Mouse (Mus musculus): ENCODE measurements around the gene Krtap5-2. TPM values are rescaled to one million over a fixed set of nuclear protein-coding genes. Genes with fewer than 3 reads are reported as not detected.
"Not testable (repeated sequence)": the region's sequence is repeated elsewhere in the genome, so short reads cannot be mapped to it uniquely, and the experiment has no call there.

Gene Krtap5-2
- not detected in 2 replicates for polyA plus RNA-seq (2015; fragmentation: Nextera tagmentation; extraction: Ambion mirVana)

DNA sequence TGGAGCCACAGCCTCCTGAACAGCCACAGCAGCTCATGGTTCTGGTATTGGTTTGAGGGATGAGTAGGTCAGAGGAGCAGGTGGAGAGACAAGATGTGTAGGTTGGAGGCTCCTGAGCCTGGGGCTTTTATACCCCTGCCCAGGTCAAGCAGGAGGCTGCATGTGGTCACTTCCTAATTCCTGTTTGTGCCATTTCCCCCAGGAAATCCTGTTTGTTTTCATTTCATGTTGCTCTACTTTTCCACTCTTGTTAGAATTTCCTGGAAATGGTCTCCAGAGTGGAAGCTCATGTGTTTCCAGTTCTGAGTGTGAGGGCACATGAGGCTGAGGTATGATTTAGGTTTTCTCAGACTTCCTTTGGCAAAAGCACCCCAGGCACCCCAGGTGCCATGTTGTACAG lies at the start of gene Krtap5-2:
TSS of gene Krtap5-2 (minus strand) at position 101 of the 400 bp plus-strand sequence.
- not testable (repeated sequence) for H3K9me3 ChIP-seq (replicated peaks); H3K27ac ChIP-seq (replicated peaks); H3K27me3 ChIP-seq (replicated peaks); ATAC-seq (ENCODE audit: low FRiP score); H3K4me1 ChIP-seq; H3K4me2 ChIP-seq; H3K4me3 ChIP-seq (replicated peaks); H3K9ac ChIP-seq (replicated peaks); H3K36me3 ChIP-seq

DNA sequence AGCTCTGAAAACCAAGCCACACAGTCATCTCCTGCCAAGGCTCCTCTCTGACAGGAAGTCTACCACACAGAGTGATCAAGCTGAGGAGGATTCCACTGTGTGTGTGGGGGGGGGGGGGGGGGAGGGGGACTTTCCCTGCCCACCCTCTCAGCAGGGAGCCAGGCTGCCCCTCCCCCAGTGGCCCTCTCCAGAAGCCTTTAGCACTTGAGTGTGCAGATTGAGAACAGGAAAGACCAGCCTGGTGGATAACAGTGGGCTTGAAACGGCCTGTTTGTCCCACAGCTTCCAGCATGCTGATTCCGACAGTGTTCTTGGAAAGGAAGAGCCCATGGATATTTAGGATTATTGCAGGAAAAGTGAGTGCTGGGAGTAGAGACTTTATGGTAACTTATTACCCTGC lies 48.7 kb upstream of the Krtap5-2 start:
- H3K4me3 ChIP-seq (replicated peaks), result no peak overlapping the region
- 58% methylated on average over 2 of the region's 2 CpGs for WGBS
- ATAC-seq (ENCODE audit: low FRiP score), result no peak

DNA sequence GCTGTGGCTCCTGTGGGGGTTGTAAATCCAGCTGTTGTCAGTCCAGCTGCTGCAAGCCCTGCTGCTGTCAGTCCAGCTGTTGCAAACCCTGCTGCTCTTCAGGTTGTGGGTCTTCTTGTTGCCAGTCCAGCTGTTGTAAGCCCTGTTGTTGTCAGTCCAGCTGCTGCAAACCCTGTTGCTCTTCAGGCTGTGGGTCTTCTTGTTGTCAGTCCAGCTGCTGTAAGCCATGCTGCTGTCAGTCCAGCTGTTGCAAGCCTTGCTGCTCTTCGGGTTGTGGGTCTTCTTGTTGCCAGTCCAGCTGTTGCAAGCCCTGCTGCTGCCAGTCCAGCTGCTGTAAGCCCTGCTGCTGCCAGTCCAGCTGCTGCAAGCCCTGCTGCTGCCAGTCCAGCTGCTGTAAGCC lies 36.3 kb upstream of the Krtap5-2 start:
- not testable (repeated sequence) for H3K9ac ChIP-seq (replicated peaks); H3K27ac ChIP-seq (replicated peaks); H3K4me1 ChIP-seq; H3K27me3 ChIP-seq (replicated peaks); ATAC-seq (ENCODE audit: low FRiP score); H3K9me3 ChIP-seq (replicated peaks); H3K36me3 ChIP-seq; H3K4me2 ChIP-seq; H3K4me3 ChIP-seq (replicated peaks)
- 57% methylated on average over 1 of the region's 1 CpGs for WGBS

More for the DNA sequence above, 48.7 kb upstream of the Krtap5-2 start:
- Histone ChIP-seq H3K4me1 (no peaks in the 10 kb centered on the region), H3K9ac (replicated peaks) (no peak overlapping the region), H3K36me3 (no peaks in the 10 kb centered on the region), H3K9me3 (replicated peaks) (no peaks in the 10 kb centered on the region), H3K4me2 (no peak overlapping the region), H3K27me3 (replicated peaks) (no peaks in the 10 kb centered on the region), H3K27ac (replicated peaks) (no peak overlapping the region)

DNA sequence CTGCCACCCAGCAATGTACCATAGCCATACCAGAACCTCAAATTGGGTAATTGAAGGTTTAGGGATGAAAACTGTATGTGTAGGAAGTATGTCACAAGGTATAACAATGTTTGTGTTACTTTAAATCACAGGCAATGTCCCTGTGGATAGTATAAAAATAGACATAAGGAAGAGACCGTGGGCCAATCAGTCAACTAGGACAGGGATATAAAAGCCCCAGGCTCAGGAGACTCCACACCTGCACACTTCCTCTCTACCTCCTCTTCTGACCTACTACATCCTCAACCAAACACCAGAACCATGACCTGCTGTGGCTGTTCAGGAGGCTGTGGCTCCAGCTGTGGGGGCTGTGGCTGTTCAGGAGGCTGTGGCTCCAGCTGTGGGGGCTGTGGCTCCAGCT lies 35.8 kb upstream of the Krtap5-2 start, which contains the start of gene Gm7579:
TSS of gene Gm7579 (plus strand) at position 301 of the 400 bp plus-strand sequence.
- H3K4me3 ChIP-seq (replicated peaks), result no peak within 1 kb of the TSS
- no peak within 1 kb of the TSS for H3K4me2 ChIP-seq
- no peak within 1 kb of the TSS for H3K9ac ChIP-seq (replicated peaks)
- H3K27me3 ChIP-seq (replicated peaks), result no peaks in the 10 kb centered on the region
- no peaks in the 10 kb centered on the region for H3K36me3 ChIP-seq
- H3K4me1 ChIP-seq, result no peaks in the 10 kb centered on the region
- no peak for ATAC-seq (ENCODE audit: low FRiP score)
- no peak within 1 kb of the TSS for H3K27ac ChIP-seq (replicated peaks)
- 64% methylated on average over 1 of the region's 1 CpGs for WGBS
- H3K9me3 ChIP-seq (replicated peaks), result no peaks in the 10 kb centered on the region

DNA sequence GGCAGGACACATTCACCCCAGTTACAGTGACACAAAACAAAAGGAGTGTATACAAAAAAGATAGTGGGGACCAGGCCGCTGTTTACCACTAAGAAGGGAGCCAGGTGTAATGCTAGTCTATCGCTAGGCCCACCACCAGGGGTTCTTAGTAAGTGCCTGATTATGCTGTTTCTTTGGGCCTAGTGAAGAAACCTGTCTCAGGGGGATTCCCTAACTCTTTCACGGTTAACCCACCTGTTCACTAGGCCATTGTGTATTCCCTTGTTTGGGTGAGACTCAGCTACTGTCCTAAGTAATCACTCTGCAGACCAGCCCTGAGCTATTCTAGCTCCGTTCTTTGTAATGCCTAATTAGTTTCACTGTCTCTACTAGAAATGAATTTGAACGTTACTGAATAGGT lies 31.1 kb upstream of the Krtap5-2 start:
- ATAC-seq (ENCODE audit: low FRiP score); H3K36me3 ChIP-seq; H3K4me3 ChIP-seq (replicated peaks); H3K27ac ChIP-seq (replicated peaks); H3K4me2 ChIP-seq; H3K9me3 ChIP-seq (replicated peaks); H3K27me3 ChIP-seq (replicated peaks); H3K4me1 ChIP-seq; H3K9ac ChIP-seq (replicated peaks): not testable (repeated sequence)
- 78% methylated on average over 5 of the region's 5 CpGs for WGBS

DNA sequence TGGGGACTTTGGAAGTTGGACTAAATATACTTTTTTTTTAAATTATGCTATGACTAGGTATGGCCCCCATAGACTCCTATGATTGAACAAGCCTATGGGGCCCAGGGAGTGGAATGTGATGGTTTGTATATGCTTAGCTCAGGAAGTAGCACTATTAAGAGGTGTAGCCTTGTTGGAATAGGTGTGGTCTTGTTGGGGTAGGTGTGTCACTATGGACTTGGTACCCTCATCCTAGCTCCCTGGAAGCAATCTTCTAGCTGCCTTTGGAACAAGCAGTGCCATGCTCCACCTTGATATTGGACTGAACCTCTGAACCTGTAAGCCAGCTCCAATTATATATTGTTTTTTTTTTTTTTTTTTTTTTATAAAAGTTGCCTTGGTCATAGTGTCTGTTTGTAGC lies 29.7 kb upstream of the Krtap5-2 start:
- H3K4me2 ChIP-seq, result no peak overlapping the region
- no peak overlapping the region for H3K4me3 ChIP-seq (replicated peaks)
- H3K27ac ChIP-seq (replicated peaks), result no peak overlapping the region
- no peaks in the 10 kb centered on the region for H3K4me1 ChIP-seq
- H3K9ac ChIP-seq (replicated peaks), result no peak overlapping the region
- H3K27me3 ChIP-seq (replicated peaks), result no peaks in the 10 kb centered on the region
- H3K9me3 ChIP-seq (replicated peaks), result no peaks in the 10 kb centered on the region
- ATAC-seq (ENCODE audit: low FRiP score), result no peak
- H3K36me3 ChIP-seq, result no peaks in the 10 kb centered on the region

DNA sequence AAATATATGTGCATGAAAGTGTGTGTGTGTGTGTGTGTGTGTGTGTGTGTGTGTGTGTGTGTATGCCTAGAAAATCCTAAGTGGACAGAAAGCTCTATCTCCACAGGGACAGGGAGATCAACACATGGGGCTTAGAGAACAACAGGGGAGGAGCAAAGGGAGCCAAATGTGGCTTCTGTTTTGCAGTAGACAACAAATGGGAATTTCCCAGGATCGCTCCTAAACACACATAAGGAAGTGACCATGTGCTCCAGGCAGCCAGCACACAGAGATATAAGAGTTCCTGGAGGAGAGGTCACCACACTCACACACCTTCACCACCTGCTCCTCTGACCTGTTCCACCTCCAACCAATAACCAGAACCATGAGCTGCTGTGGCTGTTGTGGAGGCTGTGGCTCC lies 25.3 kb upstream of the Krtap5-2 start, which contains the start of gene Krtap5-3:
TSS of gene Krtap5-3 (plus strand) at position 301 of the 400 bp plus-strand sequence.
- H3K27me3 ChIP-seq (replicated peaks), result no peaks in the 10 kb centered on the region
- WGBS, result 80% methylated on average over 1 of the region's 1 CpGs
- no peak within 1 kb of the TSS for H3K4me3 ChIP-seq (replicated peaks)
- no peaks in the 10 kb centered on the region for H3K36me3 ChIP-seq
- no peak within 1 kb of the TSS for H3K9ac ChIP-seq (replicated peaks)
- no peak within 1 kb of the TSS for H3K4me2 ChIP-seq
- no peak within 1 kb of the TSS for H3K27ac ChIP-seq (replicated peaks)
- ATAC-seq (ENCODE audit: low FRiP score), result no peak
- no peaks in the 10 kb centered on the region for H3K9me3 ChIP-seq (replicated peaks)
- H3K4me1 ChIP-seq, result no peaks in the 10 kb centered on the region

DNA sequence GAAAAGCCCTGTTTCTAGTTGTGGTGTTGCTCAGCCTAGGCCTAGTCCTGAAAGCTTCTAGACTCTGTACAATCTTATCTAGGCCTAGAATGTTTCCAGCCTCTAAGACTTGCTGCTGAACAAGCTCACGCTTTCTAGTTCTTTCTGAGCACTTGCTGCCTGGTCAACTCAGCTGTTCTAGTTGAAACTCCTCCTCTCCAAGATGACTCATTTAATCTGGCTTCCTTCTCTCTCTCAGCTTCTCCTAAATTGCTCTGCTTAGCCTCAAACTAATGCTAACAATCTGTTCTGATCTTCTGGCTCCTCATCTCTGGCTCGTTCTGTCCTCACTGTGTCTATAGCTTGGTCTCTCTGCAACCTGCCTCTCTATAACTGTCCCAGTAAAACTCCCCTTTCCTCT lies 22.9 kb upstream of the Krtap5-2 start:
- no peak for ATAC-seq (ENCODE audit: low FRiP score)
- Histone ChIP-seq H3K9ac (replicated peaks) (no peak overlapping the region), H3K4me2 (no peak overlapping the region), H3K4me1 (no peaks in the 10 kb centered on the region), H3K36me3 (no peaks in the 10 kb centered on the region), H3K27me3 (replicated peaks) (no peaks in the 10 kb centered on the region), H3K4me3 (replicated peaks) (no peak overlapping the region), H3K27ac (replicated peaks) (no peak overlapping the region), H3K9me3 (replicated peaks) (no peaks in the 10 kb centered on the region)
- WGBS, result 83% methylated on average over 2 of the region's 2 CpGs

DNA sequence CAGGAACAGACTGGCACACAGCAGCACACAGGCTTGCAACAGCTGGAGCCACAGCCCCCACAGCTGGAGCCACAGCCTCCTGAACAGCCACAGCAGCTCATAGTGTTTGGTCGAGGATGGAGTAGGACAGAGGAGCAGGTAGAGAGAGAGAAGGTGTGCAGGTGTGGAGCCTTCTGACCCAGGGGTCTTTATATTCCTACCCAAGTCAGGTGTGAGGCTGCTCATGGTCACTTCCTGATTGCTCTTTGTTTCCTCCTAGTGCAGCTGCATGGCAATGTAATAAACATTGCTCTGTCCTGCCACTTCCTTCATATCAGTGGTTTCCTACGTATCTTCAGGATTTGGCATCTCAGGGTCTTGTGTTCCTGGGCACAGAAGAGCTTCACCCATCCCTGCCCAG lies 14.5 kb upstream of the Krtap5-2 start, which contains the start of gene Gm10153:
TSS of gene Gm10153 (minus strand) at position 101 of the 400 bp plus-strand sequence.
- Histone ChIP-seq H3K27me3 (replicated peaks) (no peaks in the 10 kb centered on the region), H3K9me3 (replicated peaks) (no peaks in the 10 kb centered on the region)
- WGBS, result 55% methylated on average over 2 of the region's 2 CpGs

DNA sequence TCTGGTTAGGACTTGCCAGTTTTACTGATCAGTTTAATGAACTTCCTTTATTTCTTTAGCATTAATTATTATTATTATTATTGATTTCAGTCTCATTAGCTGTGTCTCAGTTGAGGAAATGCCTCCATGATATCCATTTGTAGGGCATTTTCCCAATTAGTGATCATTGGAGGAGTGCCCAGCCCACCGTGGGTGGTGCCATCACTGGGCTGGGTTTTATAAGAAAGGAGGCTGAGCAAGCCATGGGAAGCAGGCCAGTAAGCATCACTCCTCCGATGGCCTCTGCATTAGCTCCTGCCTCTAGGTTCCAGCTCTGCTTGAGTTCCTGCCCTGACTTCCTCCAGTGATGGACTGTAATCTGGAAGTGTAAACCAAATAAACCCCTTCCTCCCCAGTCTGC lies 12.4 kb upstream of the Krtap5-2 start:
- Histone ChIP-seq H3K36me3 (no peaks in the 10 kb centered on the region), H3K9ac (replicated peaks) (no peak overlapping the region), H3K27ac (replicated peaks) (no peak overlapping the region), H3K4me1 (no peaks in the 10 kb centered on the region), H3K27me3 (replicated peaks) (no peaks in the 10 kb centered on the region), H3K4me2 (no peak overlapping the region), H3K4me3 (replicated peaks) (no peak overlapping the region), H3K9me3 (replicated peaks) (no peaks in the 10 kb centered on the region)
- WGBS, result 75% methylated on average over 2 of the region's 2 CpGs
- no peak for ATAC-seq (ENCODE audit: low FRiP score)

More for the DNA sequence above, 14.5 kb upstream of the Krtap5-2 start, which contains the start of gene Gm10153:
- H3K4me3 ChIP-seq (replicated peaks), result no peak within 1 kb of the TSS
- H3K4me2 ChIP-seq, result no peak within 1 kb of the TSS
- ATAC-seq (ENCODE audit: low FRiP score), result no peak
- no peaks in the 10 kb centered on the region for H3K4me1 ChIP-seq
- H3K36me3 ChIP-seq, result no peaks in the 10 kb centered on the region
- H3K9ac ChIP-seq (replicated peaks), result no peak within 1 kb of the TSS
- H3K27ac ChIP-seq (replicated peaks), result no peak within 1 kb of the TSS

DNA sequence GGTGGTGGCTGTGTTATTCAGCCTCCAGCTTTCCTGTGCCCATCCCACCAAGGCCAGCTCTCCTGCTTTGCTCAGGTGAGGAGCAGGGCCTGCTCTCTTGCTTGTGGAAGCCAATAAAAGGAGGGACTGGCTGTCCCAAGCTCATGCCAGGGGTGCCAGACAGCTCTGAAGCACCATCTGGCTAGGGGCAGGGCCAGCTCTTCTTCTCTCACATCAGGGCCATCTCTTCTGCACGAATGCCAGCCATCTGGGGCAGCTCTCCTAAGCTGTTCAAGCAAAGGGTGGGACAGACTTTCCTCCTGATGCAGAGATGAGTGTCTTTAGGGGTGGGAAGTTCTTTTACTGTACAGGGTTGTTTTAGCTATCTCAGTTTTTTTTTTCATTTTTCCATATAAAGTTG lies 5.2 kb upstream of the Krtap5-2 start:
- no peak for ATAC-seq (ENCODE audit: low FRiP score)
- H3K4me2 ChIP-seq, result no peak overlapping the region
- no peaks in the 10 kb centered on the region for H3K36me3 ChIP-seq
- H3K9me3 ChIP-seq (replicated peaks), result no peaks in the 10 kb centered on the region
- no peak overlapping the region for H3K9ac ChIP-seq (replicated peaks)
- 67% methylated on average over 1 of the region's 1 CpGs for WGBS
- H3K27me3 ChIP-seq (replicated peaks), result no peaks in the 10 kb centered on the region
- no peaks in the 10 kb centered on the region for H3K4me1 ChIP-seq
- H3K27ac ChIP-seq (replicated peaks), result no peak overlapping the region
- no peak overlapping the region for H3K4me3 ChIP-seq (replicated peaks)

DNA sequence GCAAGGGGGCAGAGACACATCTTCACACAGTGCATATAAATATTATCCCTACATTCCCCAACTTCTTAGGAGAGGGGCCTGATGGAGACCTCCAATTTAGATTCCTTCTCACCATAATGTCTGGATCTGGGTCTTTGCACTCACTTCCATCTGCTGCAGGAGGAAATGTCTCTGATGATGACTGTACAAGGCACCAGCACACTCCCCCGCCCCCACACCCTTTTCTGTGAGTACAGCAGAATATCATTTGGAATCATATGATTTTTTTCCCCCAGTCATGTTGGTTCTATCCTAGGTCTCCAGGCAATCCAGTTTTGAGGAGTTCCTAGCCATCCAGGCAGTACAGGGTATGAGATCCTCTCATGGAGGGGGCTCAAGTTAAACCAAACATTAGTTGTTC lies 2.9 kb upstream of the Krtap5-2 start:
- ATAC-seq (ENCODE audit: low FRiP score), result no peak
- no peaks in the 10 kb centered on the region for H3K9me3 ChIP-seq (replicated peaks)
- H3K4me1 ChIP-seq, result no peaks in the 10 kb centered on the region
- WGBS, result 84% methylated on average over 1 of the region's 1 CpGs
- H3K4me3 ChIP-seq (replicated peaks), result no peak overlapping the region
- no peak overlapping the region for H3K27ac ChIP-seq (replicated peaks)
- no peaks in the 10 kb centered on the region for H3K36me3 ChIP-seq
- H3K4me2 ChIP-seq, result no peak overlapping the region
- H3K9ac ChIP-seq (replicated peaks), result no peak overlapping the region
- H3K27me3 ChIP-seq (replicated peaks), result no peaks in the 10 kb centered on the region

DNA sequence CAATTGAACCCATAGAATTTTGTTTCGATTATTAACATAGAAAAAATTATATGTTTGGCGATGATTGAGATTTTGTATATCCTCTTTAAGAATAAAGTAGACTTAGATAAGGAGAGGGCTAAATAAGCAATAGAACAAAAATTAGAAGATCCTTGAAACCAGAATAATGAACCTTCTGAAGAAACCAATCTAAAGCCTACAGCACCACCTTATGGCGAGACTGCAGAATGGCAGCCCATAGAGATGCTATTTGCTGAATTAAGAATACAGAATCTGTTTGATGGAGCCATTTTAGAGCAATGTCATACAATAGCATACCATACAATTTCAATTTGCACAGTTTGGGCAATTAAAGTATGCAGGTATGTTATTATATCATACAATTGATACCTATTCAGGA lies 6.0 kb downstream of the Krtap5-2 start:
- no peak for ATAC-seq (ENCODE audit: low FRiP score)
- 51% methylated on average over 3 of the region's 3 CpGs for WGBS

More for the DNA sequence above, 6.0 kb downstream of the Krtap5-2 start:
- Histone ChIP-seq H3K4me2 (no peak overlapping the region), H3K27ac (replicated peaks) (no peak overlapping the region), H3K9me3 (replicated peaks) (no peaks in the 10 kb centered on the region), H3K36me3 (no peaks in the 10 kb centered on the region), H3K27me3 (replicated peaks) (no peaks in the 10 kb centered on the region), H3K9ac (replicated peaks) (no peak overlapping the region), H3K4me3 (replicated peaks) (no peak overlapping the region), H3K4me1 (no peaks in the 10 kb centered on the region)
